Mouse (Mus musculus) Patski (cell line): Measurements from ENCODE around the gene H2afv. TPM values are rescaled to one million over a fixed set of nuclear protein-coding genes. Genes with fewer than 3 reads are reported as not detected.

ENCODE experiments used
- ATAC-seq: fragments of 100-300 bp; one replicate; pipeline ENCODE4 v1.8.0; 2021
- CTCF ChIA-PET: fragments of 350-600 bp; sonication (Branson Sonifier 250); formaldehyde crosslinking; loops from one replicate; lab custom pipeline; 2022; ENCODE audit warnings: inconsistent platforms; lab: Charles Lee
- POLR2A ChIA-PET: fragments of 350-600 bp; sonication (Branson Sonifier 250); formaldehyde crosslinking; loops from one replicate; lab custom pipeline; 2022; ENCODE audit warnings: antibody characterized with exemption, inconsistent platforms; lab: Charles Lee
- DNase-seq: peaks from one replicate; pipeline ENCODE4 v3.0.0-alpha.2; 2011; ENCODE audit warnings: low read depth, low spot score
- H3K27me3 ChIP-seq: fragments of 371-371 bp; one replicate; pipeline ENCODE4 v1.5.1; 2021
- CTCF ChIP-seq: fragments of 100-300 bp; IDR thresholded peaks from one replicate; pipeline ENCODE4 v1.5.1; 2021
- in situ Hi-C: fragments of 300-500 bp; cut with MboI; formaldehyde crosslinking; loops from 3 replicates; pipeline ENCODE4 v1.11.1; 2018; ENCODE audit warnings: low pct_unique_long_range_greater_than_20kb, mixed read lengths
- polyA plus RNA-seq: library from polyadenylated mRNA; unstranded; gene quantifications from one replicate; pipeline ENCODE4 v1.2.3, GENCODE M21; 2021

The H2afv gene
- polyA plus RNA-seq, result 147 TPM

DNA sequence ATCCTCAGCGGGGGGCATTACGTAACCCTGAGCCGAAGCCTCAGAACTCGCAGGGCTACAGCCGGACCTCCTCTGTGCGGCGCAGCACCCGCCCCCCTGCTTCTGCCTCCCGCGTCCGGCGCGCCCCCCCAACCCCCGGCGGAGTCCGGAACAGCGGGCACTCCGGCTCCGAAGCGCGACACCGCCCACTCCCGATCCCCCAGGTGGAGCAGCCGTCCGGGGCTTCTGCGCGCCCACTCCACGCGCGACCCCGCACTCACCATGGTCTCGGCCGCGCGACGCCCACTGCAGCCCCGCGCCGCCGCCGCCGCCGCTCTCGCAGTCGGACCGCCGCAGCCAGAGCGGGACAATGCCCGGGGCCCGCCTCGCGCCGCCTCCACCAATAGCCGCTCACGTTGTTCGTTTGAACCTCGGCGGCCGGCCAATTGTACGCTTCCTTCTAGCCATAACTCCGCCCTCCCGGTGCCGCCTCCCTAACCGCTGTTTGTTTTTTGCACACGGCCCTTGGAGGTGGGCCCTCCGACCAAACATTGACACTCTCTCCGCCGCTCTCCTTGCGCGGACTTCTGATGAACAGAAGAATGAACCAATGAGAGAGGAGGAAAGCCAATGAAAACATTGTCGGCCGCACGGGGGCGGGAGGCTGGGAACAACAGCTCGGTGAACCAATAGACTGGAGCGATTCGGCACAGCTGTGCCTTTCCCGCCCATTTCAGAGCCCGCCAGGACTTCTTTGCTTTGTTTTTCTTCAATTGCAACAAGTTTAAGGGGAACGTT is at the start of gene H2afv:
H2afv (minus strand) TSS at position 367 of the 777 bp plus-strand sequence.
- no peaks in the 10 kb centered on the region for H3K27me3 ChIP-seq
- peak; percentile 29 for TF ChIP-seq CTCF
- POLR2A ChIA-PET, result interaction anchor here (1.0 to 1.1 kb wide), 2 partner anchors 26 to 27 kb away, joined by 4 read pairs; no protein-coding TSS in a partner anchor
- DNase-seq, result peak; percentile 97
- peak; percentile 96 for ATAC-seq
- in situ Hi-C loops, result no loop called here
- CTCF ChIA-PET, result interaction anchor here (0.7 to 1.2 kb wide), 5 partner anchors 8 to 21 kb away, joined by 3 to 5 read pairs (median 3); no protein-coding TSS in a partner anchor

- CTCF ChIA-PET, result interaction anchor here (0.7 to 1.9 kb wide), 8 partner anchors 9 to 53 kb away, joined by 3 to 6 read pairs (median 3); no protein-coding TSS in a partner anchor
- TF ChIP-seq CTCF, result peak; percentile 78
- no peaks in the 10 kb centered on the region for H3K27me3 ChIP-seq
- POLR2A ChIA-PET, result interaction anchor here (1.6 to 2.9 kb wide), 2 partner anchors 16 to 23 kb away, joined by 5 to 15 read pairs; no protein-coding TSS in a partner anchor
- no peak for DNase-seq
- ATAC-seq, result peak; percentile 48
- in situ Hi-C loops, result no loop called here
Measured at GRCm38 (mm10) chr11:6489691-6490503, 45.7 kb upstream of the H2afv start.

DNA sequence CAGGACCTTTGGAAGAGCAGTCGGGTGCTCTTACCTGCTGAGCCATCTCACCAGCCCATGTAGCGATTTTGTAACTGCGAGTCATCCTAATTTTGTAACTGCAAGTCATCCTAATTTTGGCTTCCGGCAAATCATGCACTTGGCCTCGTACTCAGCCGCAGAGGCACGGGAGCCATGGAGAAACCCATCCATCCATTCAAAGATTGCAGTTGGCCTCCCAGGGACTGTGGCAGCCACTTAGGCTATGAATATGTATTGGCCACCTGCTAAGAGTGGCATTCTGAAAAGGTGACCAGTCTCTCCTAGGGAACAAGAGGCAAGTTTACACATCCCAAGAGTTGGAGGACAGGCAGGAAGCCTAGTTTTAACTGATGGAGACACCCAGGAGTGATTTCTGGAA is 45.0 kb upstream of the H2afv start:
- H3K27me3 ChIP-seq, result no peaks in the 10 kb centered on the region
- ChIA-PET CTCF (interaction anchor here (0.7 to 1.9 kb wide), 6 partner anchors 8 to 37 kb away, joined by 3 to 7 read pairs (median 4); no protein-coding TSS in a partner anchor), POLR2A (interaction anchor here (1.6 to 2.9 kb wide), 2 partner anchors 16 to 22 kb away, joined by 5 to 15 read pairs; no protein-coding TSS in a partner anchor)
- ATAC-seq (peak; percentile 93), DNase-seq (peak; percentile 75)
- TF ChIP-seq CTCF, result no peak
- in situ Hi-C loops, result no loop called here

GRCm38 (mm10) chr11:6488041-6488684 is 43.9 kb upstream of the H2afv start:
- no peak for DNase-seq
- ChIA-PET CTCF (interaction anchor here (0.8 to 1.8 kb wide), 4 partner anchors 8 to 23 kb away, joined by 3 to 7 read pairs (median 4); no protein-coding TSS in a partner anchor), POLR2A (interaction anchor here (1.1 to 2.9 kb wide), 2 partner anchors 15 to 35 kb away, joined by 6 to 15 read pairs; no protein-coding TSS in a partner anchor)
- no peak for ATAC-seq
- no peak for TF ChIP-seq CTCF
- H3K27me3 ChIP-seq, result no peaks in the 10 kb centered on the region
- in situ Hi-C loops, result no loop called here

DNA sequence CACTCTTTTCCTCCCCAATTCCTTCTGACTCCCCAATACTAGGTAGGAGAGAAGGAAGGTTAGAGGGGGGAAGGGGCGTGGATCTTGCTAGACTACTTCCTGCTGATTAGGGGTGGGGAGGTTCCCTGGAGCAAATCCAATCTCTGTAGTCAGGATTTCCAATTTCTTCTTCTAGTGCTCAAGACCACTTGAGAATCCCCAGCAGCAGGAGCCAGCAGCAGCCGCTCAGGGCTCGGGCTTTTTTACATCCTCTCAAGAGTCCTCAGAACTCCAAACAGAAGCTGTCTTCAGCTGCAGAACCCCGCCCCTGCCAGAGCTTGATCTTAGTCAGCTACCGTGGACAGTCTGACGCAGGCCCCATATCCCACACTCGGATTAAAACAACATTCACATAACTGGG is 43.3 kb upstream of the H2afv start:
- ChIA-PET POLR2A (interaction anchor here (1.1 to 2.9 kb wide), 2 partner anchors 14 to 36 kb away, joined by 6 to 15 read pairs; no protein-coding TSS in a partner anchor), CTCF (interaction anchor here (1.0 to 1.8 kb wide), 3 partner anchors 8 to 10 kb away, joined by 3 to 7 read pairs (median 4); no protein-coding TSS in a partner anchor)
- H3K27me3 ChIP-seq, result no peaks in the 10 kb centered on the region
- ATAC-seq (no peak), DNase-seq (no peak)
- TF ChIP-seq CTCF, result no peak
- in situ Hi-C loops, result no loop called here

DNA sequence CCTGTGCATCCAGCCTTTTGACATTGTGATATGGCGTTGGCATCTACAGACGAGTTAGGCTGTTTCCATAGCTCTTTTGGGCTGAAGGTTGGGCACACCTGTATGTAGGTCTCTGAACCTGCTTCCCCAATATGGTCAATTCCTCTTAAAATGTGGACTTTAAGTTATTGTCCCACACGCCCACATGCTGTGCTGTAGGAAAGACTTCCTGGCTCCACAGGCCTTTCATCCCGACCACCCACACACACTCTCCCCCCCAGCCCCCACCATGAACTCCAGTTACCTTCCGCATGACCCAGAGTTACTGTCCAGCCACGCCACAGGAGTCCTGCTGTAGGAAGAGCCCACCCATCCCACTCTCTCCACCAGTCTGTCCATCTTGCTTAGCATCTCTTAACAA is 42.7 kb upstream of the H2afv start:
- ATAC-seq (no peak), DNase-seq (no peak)
- no peaks in the 10 kb centered on the region for H3K27me3 ChIP-seq
- CTCF ChIA-PET, result interaction anchor here (1.0 kb wide), 1 partner anchor 10 kb away, joined by 3 read pairs; no protein-coding TSS in a partner anchor
- POLR2A ChIA-PET, result no interaction called here
- no peak for TF ChIP-seq CTCF
- in situ Hi-C loops, result no loop called here

DNA sequence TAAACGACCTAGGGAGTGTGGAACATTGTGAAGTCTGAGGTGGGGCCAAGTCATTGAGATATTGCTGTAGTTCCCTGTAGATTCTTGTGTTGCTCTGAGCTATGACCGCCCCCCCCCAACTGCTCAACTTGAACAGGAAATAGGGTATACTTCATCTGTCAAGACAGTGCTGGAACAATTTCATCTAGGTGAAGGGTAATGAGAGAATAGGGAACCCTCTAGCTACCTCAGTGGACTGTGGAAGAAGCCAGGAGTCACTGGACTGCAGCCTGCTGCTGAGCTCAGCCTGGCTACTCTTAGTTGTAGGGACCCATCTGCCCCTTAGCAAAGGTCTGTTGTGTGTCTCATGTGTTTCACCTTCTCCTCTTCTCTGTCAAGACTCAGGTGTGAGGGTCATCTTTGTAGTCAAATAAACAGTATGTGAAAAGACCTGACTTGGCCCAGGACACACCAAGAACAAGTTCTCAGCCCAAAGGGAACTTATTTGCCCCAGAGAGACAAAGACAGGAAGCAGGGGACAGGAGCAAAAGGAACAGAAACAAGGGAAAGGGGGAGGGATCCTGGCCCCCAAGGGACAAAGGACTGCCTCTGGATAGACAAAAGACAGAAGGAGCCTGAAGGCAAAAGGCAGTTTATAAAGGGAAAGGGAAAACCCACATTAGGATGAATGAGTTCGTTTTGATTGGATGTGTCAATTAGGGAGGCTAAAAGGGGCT is 40.2 kb upstream of the H2afv start:
- ATAC-seq (no peak), DNase-seq (no peak)
- no peaks in the 10 kb centered on the region for H3K27me3 ChIP-seq
- TF ChIP-seq CTCF, result no peak
- ChIA-PET CTCF (interaction anchor here (1.0 to 1.2 kb wide), 2 partner anchors 13 to 16 kb away, joined by 3 to 4 read pairs; no protein-coding TSS in a partner anchor), POLR2A (no interaction called here)
- in situ Hi-C loops, result no loop called here

- H3K27me3 ChIP-seq, result no peaks in the 10 kb centered on the region
- ATAC-seq (no peak), DNase-seq (no peak)
- CTCF ChIA-PET, result interaction anchor here (0.8 kb wide), 1 partner anchor 18 kb away, joined by 3 read pairs; no protein-coding TSS in a partner anchor
- in situ Hi-C loops, result no loop called here
- POLR2A ChIA-PET, result interaction anchor here (1.6 kb wide), 1 partner anchor 45 kb away, joined by 5 read pairs; no protein-coding TSS in a partner anchor
- no peak for TF ChIP-seq CTCF
Measured at GRCm38 (mm10) chr11:6483103-6483502, 38.9 kb upstream of the H2afv start.
